14 mouse cellular contexts compared by ENCODE assay signal in the genomic region with DNA sequence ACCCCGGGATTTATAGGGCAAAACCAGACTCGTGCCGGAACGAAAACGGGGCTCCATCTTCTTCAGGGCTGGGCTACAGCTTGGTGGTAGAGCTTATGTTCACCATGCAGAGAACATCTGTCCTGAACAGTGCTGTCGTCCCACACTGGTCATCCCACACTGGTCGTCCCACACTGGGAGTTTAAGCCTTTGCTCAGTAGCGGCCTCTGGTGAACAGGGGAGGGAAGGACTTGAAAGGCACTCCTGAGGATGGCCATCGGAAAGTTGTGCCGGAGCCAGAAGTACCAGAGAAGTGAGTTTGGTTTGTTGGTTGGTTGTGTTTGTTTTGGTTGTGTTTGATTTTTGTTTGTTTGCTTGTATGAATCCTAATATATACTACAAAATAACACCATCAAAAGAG. TPM values are rescaled to one million over a fixed set of nuclear protein-coding genes. Genes with fewer than 3 reads are reported as not detected.
A peak's percentile ranks its signal among the peaks of the same experiment; 100 is the strongest.
DNase-seq lines count a peak whose midpoint lies in the region; ATAC-seq and TF ChIP-seq lines count a peak whose summit lies in the region.
"Had no signal": no experiment of that assay in that cellular context is flagged by ENCODE, and none has a peak within 500 bp of the region (broad histone marks: within the 10 kb centered on the region; RNA-seq: fewer than 3 reads in every experiment).

No protein-coding gene starts in this region.

- no peak for TF ChIP-seq POLR2A in ES-Bruce4 (IDR thresholded peaks at IDR 0.05; ENCODE audit: insufficient read depth, low read length)

- no peak overlapping the region for H3K9ac ChIP-seq in ES-Bruce4 (ENCODE audit: low read depth, poor library complexity, severe bottlenecking)
- H3K9ac ChIP-seq: heart, embryonic 12.5 days had no signal

- no peaks in the 10 kb centered on the region for H3K36me3 ChIP-seq in ES-Bruce4 (ENCODE audit: control insufficient read depth, insufficient read depth, low read length, poor library complexity, severe bottlenecking)
- H3K36me3 ChIP-seq: heart, embryonic 12.5 days; limb, embryonic 10.5 days had no signal

- ATAC-seq in erythroblast, adult 5-6 weeks (replicated peaks; ENCODE audit: low FRiP score, poor library complexity, severe bottlenecking): no peak
- ATAC-seq: Patski had no signal

- no peak for TF ChIP-seq EP300 in ES-Bruce4 (IDR thresholded peaks at IDR 0.05; ENCODE audit: insufficient read depth, low read depth, low read length)

- no peak overlapping the region for H3K27ac ChIP-seq in gastrocnemius, adult 2 months
- H3K27ac ChIP-seq in layer of hippocampus, adult 2 months: no peak overlapping the region
- H3K27ac ChIP-seq in ES-Bruce4 (ENCODE audit: insufficient read depth, low read length): no peak overlapping the region
- H3K27ac ChIP-seq: limb, embryonic 10.5 days had no signal

- no peak overlapping the region for H3K4me3 ChIP-seq in gastrocnemius, adult 2 months
- no peak overlapping the region for H3K4me3 ChIP-seq in layer of hippocampus, adult 2 months
- no peak overlapping the region for H3K4me3 ChIP-seq in ES-Bruce4 (ENCODE audit: low read depth, low read length)
- H3K4me3 ChIP-seq: heart, embryonic 12.5 days; limb, embryonic 10.5 days had no signal

- H3K4me1 ChIP-seq in ES-Bruce4 (ENCODE audit: control insufficient read depth, insufficient read depth, low read length): peaks cover 2% of the 10 kb centered on the region

- no peak for DNase-seq in gastrocnemius, adult 2 months
- DNase-seq in gastrocnemius, adult 18-20 months (ENCODE audit: low spot score): no peak
- no peak for DNase-seq in layer of hippocampus, adult 2 months (ENCODE audit: low spot score in 2 of 2)
- no peak for DNase-seq in layer of hippocampus, adult 18-20 months (ENCODE audit: low spot score in 2 of 2)
- peak; percentile 67 for DNase-seq in lung, postnatal 36 days
- no peak for DNase-seq in spleen, adult 12 weeks (ENCODE audit: low spot score)
- DNase-seq: adrenal gland, postnatal 14 days; layer of hippocampus, adult 9-11 months; thymus, adult 18-20 months had no signal

- no peaks in the 10 kb centered on the region for H3K27me3 ChIP-seq in ES-Bruce4 (ENCODE audit: control insufficient read depth, insufficient read depth, low read length, poor library complexity, severe bottlenecking)
- H3K27me3 ChIP-seq: Patski had no signal

- peaks cover 11% of the 10 kb centered on the region; the same call in 1 of the 2 replicates for H3K9me3 ChIP-seq in ES-Bruce4 (replicated peaks; ENCODE audit: control insufficient read depth, insufficient read depth, low read length, poor library complexity, severe bottlenecking)
- H3K9me3 ChIP-seq: limb, embryonic 10.5 days had no signal

- intact Hi-C loops in gastrocnemius, adult 2 months (cut with DNase I): no loop called here

- peak; percentile 24; the same call in 1 of the 2 replicates for TF ChIP-seq CTCF in gastrocnemius, adult 2 months (IDR thresholded peaks at IDR 0.05)
- peak; percentile 48 for TF ChIP-seq CTCF in layer of hippocampus, adult 2 months (conservative IDR thresholded peaks at IDR 0.05)
- peak; percentile 70 for TF ChIP-seq CTCF in ES-Bruce4 (IDR thresholded peaks at IDR 0.05; ENCODE audit: low read depth, low read length)

RNA-seq across cellular contexts. Expression of a gene that starts 56.0 kb away (rescaled TPM):
- total RNA-seq in gastrocnemius, adult 2 months (2021): 1 to 10 TPM; 1.9 to 2.9 TPM
- 1 to 10 TPM; 1.7 to 2.3 TPM for total RNA-seq in gastrocnemius, adult 18-20 months (2021)
- total RNA-seq in layer of hippocampus, adult 2 months (2021): 10 to 100 TPM in 1 of 2 experiments, 1 to 10 TPM in 1; 9.7 to 13.4 TPM
- total RNA-seq in layer of hippocampus, adult 18-20 months (2021): 10 to 100 TPM; 10.9 to 12.2 TPM
- polyA plus RNA-seq in ES-Bruce4 (2011; ENCODE audit: insufficient read depth, insufficient read length, low read depth, missing spikeins): 25.2 and 26.5 TPM in 2 replicates
- 0.96 and 1.0 TPM in 2 replicates for total RNA-seq in erythroblast, adult 5-6 weeks (2015; ENCODE audit: low replicate concordance)
- 0.28 and 1.8 TPM in 2 replicates for total RNA-seq in erythroblast, adult 5-6 weeks (2017; ENCODE audit: low replicate concordance)
